ENCODE assay signal across 24 mouse cellular contexts in genomic region chr6:8415823-8416222, GRCm38 (mm10).
DNase-seq lines count a peak whose midpoint lies in the region; ATAC-seq lines count a peak whose summit lies in the region.
"Had no signal": no experiment of that assay in that cellular context is flagged by ENCODE, and none has a peak within 500 bp of the region (broad histone marks: within the 10 kb centered on the region; RNA-seq: fewer than 3 reads in every experiment).

No protein-coding gene starts in this region.

- H3K9me3 ChIP-seq in lung, embryonic 16.5 days (ENCODE audit: control insufficient read depth, low read length) = no peaks in the 10 kb centered on the region
- H3K9me3 ChIP-seq: embryonic facial prominence, embryonic 10.5 days; embryonic facial prominence, embryonic 13.5 days; forebrain, embryonic 10.5 days; forebrain, embryonic 13.5 days had no signal

- H3K36me3 ChIP-seq in lung, embryonic 16.5 days (ENCODE audit: control insufficient read depth, insufficient read depth, low read length) = no peaks in the 10 kb centered on the region
- H3K36me3 ChIP-seq: embryonic facial prominence, embryonic 10.5 days; embryonic facial prominence, embryonic 13.5 days; forebrain, embryonic 10.5 days had no signal

- no peak for ATAC-seq in lung, embryonic 16.5 days (ENCODE audit: low read depth)
- ATAC-seq in megakaryocyte, adult 5-6 weeks (ENCODE audit: poor library complexity, severe bottlenecking) = peak; percentile 89
- ATAC-seq: CD4-positive, CD25-positive, alpha-beta regulatory T cell, adult 4 months; forebrain, embryonic 13.5 days; forebrain, embryonic 16.5 days; hindbrain, postnatal 0 days; inflammation-experienced regulatory T-cells, adult 6 months had no signal

- H3K27me3 ChIP-seq in lung, embryonic 16.5 days (ENCODE audit: control insufficient read depth, insufficient read depth, low read depth, low read length) = no peaks in the 10 kb centered on the region
- H3K27me3 ChIP-seq: embryonic facial prominence, embryonic 13.5 days; forebrain, embryonic 13.5 days had no signal

- peaks cover 2% of the 10 kb centered on the region for H3K4me1 ChIP-seq in lung, embryonic 16.5 days (replicated peaks; ENCODE audit: control insufficient read depth, insufficient read depth, low read length)

- DNase-seq in lung, postnatal 10 days = no peak
- peak; percentile 57 for DNase-seq in gonadal fat pad, adult 2 months (ENCODE audit: low read depth)
- no peak for DNase-seq in right cerebral cortex, postnatal 36 days (ENCODE audit: low spot score in 2 of 2)
- DNase-seq in embryo, embryonic 11 days = no peak
- DNase-seq: adrenal gland, adult 2 months; adrenal gland, postnatal 14 days; cerebellum, adult 18-20 months; cerebellum, adult 9-10 months; cerebellum, postnatal 25 days; gastrocnemius, postnatal 14 days; heart, postnatal 36 days had no signal

- no peak overlapping the region for H3K4me2 ChIP-seq in lung, embryonic 16.5 days (ENCODE audit: low read depth, low read length)
- H3K4me2 ChIP-seq: embryonic facial prominence, embryonic 13.5 days; forebrain, embryonic 13.5 days; heart, embryonic 11.5 days; hindbrain, embryonic 14.5 days had no signal

- 91% methylated on average over 5 of the region's 5 CpGs for WGBS in lung, embryonic 16.5 days

- no peak overlapping the region for H3K9ac ChIP-seq in lung, embryonic 16.5 days (ENCODE audit: low read length)
- H3K9ac ChIP-seq: embryonic facial prominence, embryonic 13.5 days; forebrain, embryonic 13.5 days; hindbrain, embryonic 14.5 days had no signal

- 0 out of 2 replicates have a peak overlapping the region, but pooled peaks have one; percentile 17 for H3K27ac ChIP-seq in lung, embryonic 16.5 days (ENCODE audit: low read length)
- H3K27ac ChIP-seq: embryonic facial prominence, embryonic 10.5 days; embryonic facial prominence, embryonic 13.5 days; forebrain, embryonic 10.5 days; forebrain, embryonic 13.5 days; hindbrain, embryonic 14.5 days; hindbrain, postnatal 0 days had no signal

- no peak overlapping the region for H3K4me3 ChIP-seq in lung, embryonic 16.5 days (ENCODE audit: low read length)
- H3K4me3 ChIP-seq: embryonic facial prominence, embryonic 10.5 days; embryonic facial prominence, embryonic 13.5 days; erythroblast, embryonic 14.5 days; forebrain, embryonic 10.5 days; forebrain, embryonic 13.5 days had no signal
